Comparison of ENCODE assay signal across 8 mouse cellular contexts in the genomic region with DNA sequence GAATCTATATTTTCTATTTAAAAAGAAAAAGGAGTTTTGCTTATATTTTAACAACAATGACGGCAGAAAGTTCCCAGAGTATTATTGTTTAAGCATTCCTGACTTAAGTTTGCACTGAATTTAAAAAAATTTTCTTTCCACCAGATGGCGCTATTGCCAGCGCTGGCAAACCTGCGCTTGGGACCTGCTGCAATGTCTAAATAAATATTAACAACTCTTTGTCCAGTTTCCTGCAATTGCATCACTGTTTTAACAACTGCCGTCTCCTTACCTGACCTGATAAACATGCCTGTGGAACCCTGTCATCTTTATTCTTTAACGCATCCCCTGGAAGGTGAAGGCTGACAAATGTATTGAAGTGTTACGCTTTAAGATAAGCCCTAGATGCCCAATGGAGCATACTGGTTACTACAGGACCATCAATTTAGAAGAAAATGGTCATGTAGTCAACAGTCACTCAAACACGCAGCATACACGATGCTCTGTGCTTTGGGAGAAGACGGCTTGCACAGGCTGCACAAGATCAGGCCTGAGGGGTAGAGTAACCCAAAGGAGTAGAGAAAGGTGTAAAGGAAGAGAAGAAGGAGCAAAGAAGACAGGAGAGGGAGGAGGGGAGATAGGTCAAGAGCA.
DNase-seq lines count a peak whose midpoint lies in the region; ATAC-seq and TF ChIP-seq lines count a peak whose summit lies in the region.

No protein-coding gene starts in this region.

- no peak for TF ChIP-seq CTCF in C2C12 (IDR thresholded peaks at IDR 0.05; ENCODE audit: control insufficient read depth, insufficient read depth, insufficient read length)

- no peaks in the 10 kb centered on the region for H3K27me3 ChIP-seq in C2C12 (ENCODE audit: control insufficient read depth, insufficient read depth, insufficient read length)
- H3K27me3 ChIP-seq in midbrain, embryonic 12.5 days: no peaks in the 10 kb centered on the region

- ATAC-seq in granulocyte monocyte progenitor cell, adult 5-6 weeks (replicated peaks; ENCODE audit: poor library complexity, severe bottlenecking): peak; percentile 16; the same call in 1 of the 2 replicates
- peak; percentile 32; the same call in 1 of the 2 replicates for ATAC-seq in midbrain, embryonic 12.5 days (ENCODE audit: low FRiP score, low read depth)

- WGBS in midbrain, embryonic 12.5 days: 47% methylated on average over 10 of the region's 10 CpGs

- H3K9me3 ChIP-seq in midbrain, embryonic 12.5 days: no peaks in the 10 kb centered on the region

- H3K36me3 ChIP-seq in C2C12 (ENCODE audit: control insufficient read depth, insufficient read depth): no peaks in the 10 kb centered on the region
- H3K36me3 ChIP-seq in midbrain, embryonic 12.5 days: no peaks in the 10 kb centered on the region

- no peaks in the 10 kb centered on the region for H3K79me3 ChIP-seq in C2C12 (ENCODE audit: low read depth)

- H3K4me3 ChIP-seq in C2C12 (ENCODE audit: insufficient read depth, poor library complexity, severe bottlenecking): no peak overlapping the region
- no peak overlapping the region for H3K4me3 ChIP-seq in midbrain, embryonic 12.5 days

- peak; percentile 53 for DNase-seq in gastrocnemius, adult 18-20 months (ENCODE audit: low spot score)
- no peak for DNase-seq in gastrocnemius, adult 8-10 months (ENCODE audit: low spot score in 2 of 2)
- DNase-seq in c-Kit-positive CD71-positive TER-119-positive erythroid progenitor cells, embryonic 14.5 days (ENCODE audit: low spot score): peak; percentile 28
- DNase-seq in kidney, postnatal 10 days: peak; percentile 52
- no peak for DNase-seq in ovary, postnatal 36 days (ENCODE audit: low spot score)

- peaks cover 8% of the 10 kb centered on the region; the same call in 1 of the 2 replicates for H3K4me1 ChIP-seq in midbrain, embryonic 12.5 days

- no peaks in the 10 kb centered on the region for H3K79me2 ChIP-seq in C2C12 (ENCODE audit: control insufficient read depth, insufficient read depth)

- no peak overlapping the region for H3K4me2 ChIP-seq in midbrain, embryonic 12.5 days (replicated peaks)

- H3ac ChIP-seq in C2C12 (ENCODE audit: control insufficient read depth, insufficient read length, low read depth): no peak overlapping the region

- no peak overlapping the region for H3K27ac ChIP-seq in midbrain, embryonic 12.5 days (replicated peaks)

- H3K9ac ChIP-seq in midbrain, embryonic 12.5 days (replicated peaks): no peak overlapping the region

TF ChIP-seq in C2C12, 6 proteins besides CTCF, POLR2A, EP300 and RAD21:
- TF ChIP-seq MYOD1 (IDR thresholded peaks at IDR 0.05; ENCODE audit: control insufficient read depth, insufficient read length, low read depth): no peak
- no peak for TF ChIP-seq MYOG (IDR thresholded peaks at IDR 0.05; ENCODE audit: control insufficient read depth, extremely low read depth, insufficient read length)
- TF ChIP-seq CEBPB (IDR thresholded peaks at IDR 0.05; ENCODE audit: low read depth): peak; percentile 6

Comparison
In these comparisons a context has a peak if more than half of its experiments do, and no peak if none do; other contexts are left out.
1. DNase-seq: peak in gastrocnemius, adult 18-20 months (single experiment), c-Kit-positive CD71-positive TER-119-positive erythroid progenitor cells, embryonic 14.5 days (single experiment) and kidney, postnatal 10 days (single experiment); none in gastrocnemius, adult 8-10 months (0 of 2) and ovary, postnatal 36 days (single experiment).